Mouse (Mus musculus) forebrain, embryonic 13.5 days (tissue): ENCODE data around the gene Fbxw11. TPM values are rescaled to one million over a fixed set of nuclear protein-coding genes. Genes with fewer than 3 reads are reported as not detected.
"Not testable (repeated sequence)": the region's sequence is repeated elsewhere in the genome, so short reads cannot be mapped to it uniquely, and the experiment has no call there.

Experiments used
- ATAC-seq: fragments of 200-750 bp; cut with Nextera tagmentation; 2 replicates; pipeline ENCODE4 v1.8.0; 2017
- H3K27ac ChIP-seq: fragments of 300-500 bp; sonication (generic); 2 replicates; pipeline ENCODE4 v1.5.1; 2015; ENCODE audit warnings: inconsistent platforms, mild to moderate bottlenecking, moderate library complexity
- H3K27me3 ChIP-seq: fragments of 300-500 bp; sonication (generic); 2 replicates; pipeline ENCODE4 v1.6.1; 2015; ENCODE audit warnings: mild to moderate bottlenecking, inconsistent platforms
- H3K36me3 ChIP-seq: fragments of 300-500 bp; sonication (generic); 2 replicates; pipeline ENCODE4 v1.6.1; 2015; ENCODE audit warnings: mild to moderate bottlenecking, inconsistent platforms; ENCODE audit not compliant: poor library complexity, severe bottlenecking
- H3K4me1 ChIP-seq: fragments of 300-500 bp; sonication (generic); 2 replicates; pipeline ENCODE4 v1.6.1; 2015; ENCODE audit warnings: inconsistent platforms
- H3K4me2 ChIP-seq: fragments of 300-500 bp; sonication (generic); 2 replicates; pipeline ENCODE4 v1.6.1; 2015; ENCODE audit warnings: inconsistent platforms, mild to moderate bottlenecking, moderate library complexity
- H3K4me3 ChIP-seq: fragments of 300-500 bp; sonication (generic); 2 replicates; pipeline ENCODE4 v1.5.1; 2015; ENCODE audit warnings: mild to moderate bottlenecking, inconsistent platforms
- H3K9ac ChIP-seq: fragments of 300-500 bp; sonication (generic); 2 replicates; pipeline ENCODE4 v1.6.1; 2015; ENCODE audit warnings: mild to moderate bottlenecking, inconsistent platforms
- H3K9me3 ChIP-seq: fragments of 300-500 bp; sonication (generic); replicated peaks from 2 replicates; pipeline ENCODE4 v1.6.1; 2016; ENCODE audit warnings: inconsistent platforms
- WGBS: fragments of 180-500 bp; shearing (Covaris S2); methylation state at CpG from one replicate; pipeline ENCODE4 v1.1.7; 2015; 5-methylcytosine and 5-hydroxymethylcytosine counted together
- polyA plus RNA-seq: library from polyadenylated mRNA; unstranded; fragments of >200 nt; fragmentation: Nextera tagmentation; extraction: Ambion mirVana; gene quantifications from 2 replicates; pipeline ENCODE4 v1.2.1, GENCODE M21; 2015

The Fbxw11 gene
- polyA plus RNA-seq, 1 experiment from 2014 or later, result 99.2 TPM

DNA sequence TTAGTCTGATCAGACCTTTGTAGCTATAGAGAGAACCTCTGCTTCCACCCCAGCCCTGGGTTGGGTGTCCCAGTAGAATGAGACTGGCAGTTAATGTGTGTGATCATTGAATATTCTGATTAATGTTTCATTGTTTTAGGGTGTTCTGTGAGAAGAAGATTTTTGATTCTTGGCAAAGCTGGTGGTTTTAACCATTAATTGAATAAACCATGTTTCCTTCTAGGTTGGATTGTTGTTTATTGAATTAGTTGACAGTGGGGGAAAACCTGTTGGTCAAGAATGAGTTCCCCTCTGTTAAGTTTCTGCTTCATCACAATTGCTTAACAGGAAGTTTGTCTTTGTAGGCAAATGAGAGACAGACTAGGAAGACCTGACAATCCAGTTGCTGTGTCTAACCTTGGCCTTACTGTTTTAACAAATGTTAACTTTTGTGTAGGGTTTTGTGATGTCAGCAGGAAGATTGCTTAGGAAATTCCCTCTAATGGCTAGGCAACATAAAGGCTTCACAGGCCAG lies 7.8 kb downstream of the Fbxw11 start:
- Histone ChIP-seq H3K27me3 (no peaks in the 10 kb centered on the region), H3K9ac (no peak overlapping the region)
- no peak for ATAC-seq

DNA sequence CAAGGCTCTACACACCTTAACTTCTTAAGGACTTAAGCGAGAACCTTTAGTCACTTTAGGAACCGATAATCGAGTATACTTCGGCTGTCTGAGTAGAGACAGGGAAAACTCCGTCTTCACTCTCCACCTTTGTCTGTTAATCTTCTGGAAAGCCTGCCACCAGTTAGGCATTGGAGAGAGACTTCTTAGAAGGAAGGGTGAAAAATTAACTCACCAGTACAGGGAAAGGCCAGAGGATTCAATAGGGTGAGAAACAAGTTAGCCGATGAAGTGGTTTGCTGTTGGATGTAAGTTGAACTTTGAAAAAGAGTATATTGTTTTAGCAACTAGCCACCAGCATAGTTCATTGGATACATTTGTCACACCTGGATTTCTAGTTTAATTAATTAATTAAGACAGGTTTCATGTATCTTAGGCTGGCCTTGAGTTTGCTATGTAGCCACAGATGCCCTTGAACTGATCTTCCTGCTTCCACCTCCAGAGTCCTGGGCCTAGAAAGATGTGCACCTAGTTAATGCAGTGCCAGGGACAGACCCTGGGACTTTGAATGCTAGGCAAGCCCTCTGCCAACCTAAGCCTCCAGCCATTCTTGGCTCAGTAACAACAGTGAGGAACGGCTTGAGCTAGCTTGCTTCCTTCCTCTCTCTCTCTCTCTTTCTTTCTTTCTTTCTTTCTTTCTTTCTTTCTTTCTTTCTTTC lies 8.5 kb downstream of the Fbxw11 start:
- no peak overlapping the region for H3K27ac ChIP-seq
- H3K9me3 ChIP-seq, result no peaks in the 10 kb centered on the region
- WGBS, result 90% methylated on average over 7 of the region's 7 CpGs
- H3K27me3 ChIP-seq, result no peaks in the 10 kb centered on the region
- H3K4me3 ChIP-seq, result no peak overlapping the region
- no peaks in the 10 kb centered on the region for H3K36me3 ChIP-seq
- ATAC-seq, result no peak
- H3K4me2 ChIP-seq, result no peak overlapping the region
- peaks cover 20% of the 10 kb centered on the region; the same call in 1 of the 2 replicates for H3K4me1 ChIP-seq
- no peak overlapping the region for H3K9ac ChIP-seq

More for the DNA sequence above, 7.8 kb downstream of the Fbxw11 start:
- Histone ChIP-seq H3K27ac (no peak overlapping the region), H3K4me2 (no peak overlapping the region), H3K4me3 (no peak overlapping the region), H3K36me3 (no peaks in the 10 kb centered on the region), H3K4me1 (peaks cover 17% of the 10 kb centered on the region; the same call in 1 of the 2 replicates), H3K9me3 (no peaks in the 10 kb centered on the region)

DNA sequence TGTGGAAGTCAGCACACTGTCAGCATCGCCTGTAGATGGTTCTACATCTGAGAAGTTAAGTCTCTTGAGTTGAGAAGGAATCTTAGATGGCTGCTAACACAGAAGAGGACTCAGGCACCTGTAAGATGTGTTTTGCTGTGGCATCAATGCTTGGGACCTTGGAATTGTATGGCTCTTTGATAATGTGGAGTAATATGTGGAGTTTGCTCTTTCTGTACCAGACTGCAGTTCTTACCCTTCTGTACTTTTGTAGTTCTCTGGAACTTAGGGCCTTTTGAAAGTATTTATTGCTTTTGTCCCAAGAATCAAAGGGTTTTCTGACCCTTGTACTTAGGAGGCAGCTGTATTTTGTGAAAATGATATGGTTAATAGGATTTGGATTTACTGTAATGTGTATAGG lies 9.2 kb downstream of the Fbxw11 start:
- no peak overlapping the region for H3K27ac ChIP-seq
- no peak overlapping the region for H3K9ac ChIP-seq
- no peaks in the 10 kb centered on the region for H3K27me3 ChIP-seq
- H3K4me3 ChIP-seq, result no peak overlapping the region
- H3K36me3 ChIP-seq, result no peaks in the 10 kb centered on the region
- 94% methylated on average over 1 of the region's 1 CpGs for WGBS
- no peak overlapping the region for H3K4me2 ChIP-seq
- peaks cover 20% of the 10 kb centered on the region; the same call in 1 of the 2 replicates for H3K4me1 ChIP-seq
- ATAC-seq, result no peak
- no peaks in the 10 kb centered on the region for H3K9me3 ChIP-seq

DNA sequence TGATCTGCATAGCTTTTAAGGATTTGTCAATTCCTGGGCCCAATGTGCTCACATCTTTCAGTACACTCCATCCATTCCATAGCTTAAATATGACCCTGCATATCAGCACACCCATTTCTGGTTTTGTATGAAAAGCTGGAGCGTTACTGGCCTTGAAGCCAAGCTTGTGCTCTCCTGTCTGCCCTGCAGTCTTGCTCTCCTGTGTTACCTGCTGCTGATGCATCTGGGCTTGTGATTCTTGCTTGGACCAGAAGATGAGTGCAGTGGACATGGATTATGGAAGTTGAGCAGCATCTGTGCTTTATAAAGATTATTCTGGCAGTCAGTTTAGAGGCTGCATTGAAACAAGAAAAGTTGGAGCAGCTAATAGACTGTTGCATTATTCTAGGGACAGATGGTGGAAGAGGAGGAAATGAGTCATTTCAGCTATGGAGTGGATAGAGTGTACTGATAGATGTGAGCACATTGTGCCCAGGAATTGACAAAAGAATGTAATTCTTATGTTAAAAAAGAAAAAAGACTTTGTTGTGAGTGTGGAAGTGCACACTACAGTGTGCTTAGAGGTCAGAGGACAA lies 19.6 kb downstream of the Fbxw11 start:
- H3K4me3 ChIP-seq, result no peak overlapping the region
- ATAC-seq, result no peak
- 94% methylated on average over 1 of the region's 1 CpGs for WGBS
- H3K4me2 ChIP-seq, result no peak overlapping the region
- 0 out of 2 replicates have a peak, but pooled peaks cover 3% of the 10 kb centered on the region for H3K4me1 ChIP-seq
- peaks cover 5% of the 10 kb centered on the region; the same call in 1 of the 2 replicates for H3K36me3 ChIP-seq
- H3K9me3 ChIP-seq, result no peaks in the 10 kb centered on the region
- H3K27me3 ChIP-seq, result no peaks in the 10 kb centered on the region
- H3K27ac ChIP-seq, result no peak overlapping the region
- no peak overlapping the region for H3K9ac ChIP-seq

DNA sequence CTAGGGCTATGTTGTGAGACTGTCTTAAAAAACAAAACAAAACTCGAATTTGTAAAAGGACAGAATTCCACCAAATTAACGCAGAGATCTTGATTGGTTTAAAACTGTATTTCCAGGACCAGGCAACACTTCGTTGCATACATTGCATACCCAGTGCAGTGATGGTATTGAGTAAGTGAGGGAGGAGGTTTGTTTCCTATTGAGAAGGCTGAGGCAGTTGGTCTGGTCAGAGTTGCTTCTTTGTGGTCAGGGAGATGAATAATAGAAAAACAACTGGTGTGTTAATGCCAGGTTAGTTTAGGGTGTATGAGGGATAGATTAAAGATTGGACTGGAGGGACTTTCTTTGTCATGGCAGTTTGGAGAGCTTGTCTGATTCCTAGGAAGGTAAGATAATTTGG lies 23.1 kb downstream of the Fbxw11 start:
- Histone ChIP-seq H3K4me2 (no peak overlapping the region), H3K9ac (no peak overlapping the region), H3K36me3 (no peaks in the 10 kb centered on the region; the same call in 1 of the 2 replicates), H3K9me3 (no peaks in the 10 kb centered on the region), H3K4me3 (no peak overlapping the region), H3K27me3 (no peaks in the 10 kb centered on the region), H3K4me1 (peaks cover 11% of the 10 kb centered on the region; the same call in 1 of the 2 replicates), H3K27ac (no peak overlapping the region)
- WGBS, result 89% methylated on average over 3 of the region's 3 CpGs
- no peak for ATAC-seq

DNA sequence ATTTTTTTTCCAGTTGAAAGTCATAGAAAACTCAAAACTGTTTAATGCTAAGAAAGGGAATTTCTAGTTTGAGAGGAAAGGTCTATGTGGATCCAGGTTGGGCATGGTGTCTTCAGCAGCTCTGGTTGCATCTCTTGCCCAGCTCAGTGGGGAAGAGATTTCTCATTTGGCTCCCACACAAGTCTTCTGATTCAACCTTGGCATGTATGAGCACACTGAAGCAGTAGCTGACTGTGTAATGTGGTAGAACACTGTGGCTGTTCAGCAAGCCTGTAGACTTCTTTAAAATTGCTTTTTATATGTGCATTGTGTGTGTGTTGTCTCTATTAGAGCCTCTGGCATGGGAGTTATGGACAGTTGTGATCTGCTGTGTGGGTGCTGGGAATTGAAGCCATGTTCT lies 24.5 kb downstream of the Fbxw11 start:
- no peak overlapping the region for H3K27ac ChIP-seq
- H3K9me3 ChIP-seq, result no peaks in the 10 kb centered on the region
- H3K4me1 ChIP-seq, result peaks cover 15% of the 10 kb centered on the region
- no peaks in the 10 kb centered on the region for H3K36me3 ChIP-seq
- no peak overlapping the region for H3K4me2 ChIP-seq
- H3K27me3 ChIP-seq, result no peaks in the 10 kb centered on the region
- no peak for ATAC-seq
- H3K9ac ChIP-seq, result no peak overlapping the region
- no peak overlapping the region for H3K4me3 ChIP-seq

DNA sequence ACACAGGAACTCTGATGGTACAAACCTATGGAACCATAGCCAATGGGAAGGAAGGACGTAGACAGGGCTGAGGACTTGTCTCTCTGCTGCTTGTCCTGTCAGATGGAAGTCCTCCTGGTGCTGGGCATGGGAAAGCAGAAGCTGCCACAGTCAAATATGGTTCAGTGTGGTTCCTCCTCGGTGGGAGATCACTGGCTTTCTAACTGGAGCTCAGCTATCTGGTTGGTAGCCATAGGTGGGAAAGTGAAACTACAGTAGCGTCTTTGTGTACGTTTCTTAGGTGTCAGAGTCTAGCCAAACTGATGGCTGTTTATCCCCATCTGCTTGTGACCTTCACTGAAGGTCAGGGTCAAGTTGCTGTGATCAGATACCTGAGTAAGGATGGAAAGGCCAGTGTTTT lies 29.0 kb downstream of the Fbxw11 start:
- no peaks in the 10 kb centered on the region for H3K9me3 ChIP-seq
- H3K4me2 ChIP-seq, result no peak overlapping the region
- H3K9ac ChIP-seq, result no peak overlapping the region
- no peaks in the 10 kb centered on the region for H3K36me3 ChIP-seq
- no peaks in the 10 kb centered on the region for H3K27me3 ChIP-seq
- H3K4me1 ChIP-seq, result peaks cover 12% of the 10 kb centered on the region
- WGBS, result 93% methylated on average over 4 of the region's 4 CpGs
- no peak for ATAC-seq
- no peak overlapping the region for H3K4me3 ChIP-seq
- no peak overlapping the region for H3K27ac ChIP-seq

DNA sequence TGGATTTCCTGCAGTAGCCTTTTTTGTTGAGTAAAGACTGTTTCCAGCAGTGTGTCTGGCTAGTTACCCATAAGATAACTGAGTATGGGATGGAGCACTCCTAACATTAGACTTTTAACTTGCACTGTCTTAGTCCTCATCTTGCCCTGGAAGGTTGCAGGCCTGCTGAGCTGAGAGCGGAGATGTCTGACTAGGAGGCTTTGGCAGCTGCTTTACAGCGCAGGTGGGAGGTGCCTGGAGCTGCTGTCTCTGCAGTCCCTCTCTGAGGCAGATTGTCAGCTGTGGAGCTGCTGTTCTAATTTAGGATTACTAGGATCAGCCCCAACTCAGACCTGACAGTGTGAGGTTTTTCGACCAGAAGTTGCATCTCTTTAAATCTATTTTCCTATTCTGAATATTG lies 34.3 kb downstream of the Fbxw11 start:
- H3K4me2 ChIP-seq, result no peak overlapping the region
- ATAC-seq, result no peak; the same call in 1 of the 2 replicates
- no peaks in the 10 kb centered on the region for H3K27me3 ChIP-seq
- H3K4me3 ChIP-seq, result no peak overlapping the region
- WGBS, result 58% methylated on average over 3 of the region's 3 CpGs
- no peaks in the 10 kb centered on the region for H3K36me3 ChIP-seq
- H3K27ac ChIP-seq, result no peak overlapping the region; the same call in 1 of the 2 replicates
- H3K9me3 ChIP-seq, result no peaks in the 10 kb centered on the region
- no peak overlapping the region for H3K9ac ChIP-seq
- peaks cover 27% of the 10 kb centered on the region for H3K4me1 ChIP-seq

DNA sequence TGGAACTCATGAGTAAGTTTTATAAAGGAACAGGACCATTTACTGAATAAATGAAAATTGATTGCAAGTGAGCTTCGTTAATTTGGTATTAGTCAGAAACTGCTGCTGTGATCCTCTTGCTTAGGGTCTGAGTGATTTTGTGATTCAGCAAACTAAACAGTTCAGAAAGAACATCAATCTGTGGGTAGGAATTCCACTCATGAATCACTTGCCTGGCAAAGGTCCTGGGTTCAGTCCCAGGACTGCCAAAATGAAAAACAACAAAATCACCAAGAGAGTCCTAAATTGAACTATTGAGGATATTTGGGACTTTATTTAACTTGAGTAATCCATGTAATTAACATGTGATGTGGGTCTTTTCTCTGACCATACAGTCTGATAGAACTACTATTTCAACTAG lies 35.3 kb downstream of the Fbxw11 start:
- Histone ChIP-seq H3K9me3 (no peaks in the 10 kb centered on the region), H3K27ac (no peak overlapping the region), H3K27me3 (no peaks in the 10 kb centered on the region), H3K9ac (no peak overlapping the region), H3K4me2 (no peak overlapping the region), H3K4me3 (no peak overlapping the region), H3K36me3 (no peaks in the 10 kb centered on the region), H3K4me1 (peaks cover 27% of the 10 kb centered on the region)
- ATAC-seq, result no peak
- 69% methylated on average over 1 of the region's 1 CpGs for WGBS

DNA sequence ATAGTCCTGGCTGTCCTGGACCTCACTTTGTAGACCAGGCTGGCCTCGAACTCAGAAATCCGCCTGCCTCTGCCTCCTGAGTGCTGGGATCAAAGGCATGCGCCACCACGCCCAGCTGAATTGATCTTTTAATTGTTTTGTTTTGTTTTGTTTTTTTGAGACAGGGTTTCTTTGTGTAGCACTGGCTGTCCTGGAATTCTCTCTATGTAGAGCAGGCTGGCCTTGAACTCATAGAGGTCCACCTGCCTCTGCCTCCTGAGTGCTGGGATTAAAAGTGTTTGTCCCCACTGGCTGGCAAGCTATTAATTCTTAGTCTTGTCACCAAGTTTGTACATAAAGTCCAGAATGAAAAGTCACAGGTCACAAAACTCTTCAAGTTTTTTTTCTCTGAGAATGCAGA lies 36.6 kb downstream of the Fbxw11 start:
- H3K4me1 ChIP-seq, result peaks cover 27% of the 10 kb centered on the region
- H3K4me2 ChIP-seq, H3K4me3 ChIP-seq, H3K9ac ChIP-seq, H3K9me3 ChIP-seq, H3K36me3 ChIP-seq, H3K27me3 ChIP-seq, H3K27ac ChIP-seq, ATAC-seq: not testable (repeated sequence)
- WGBS, result 94% methylated on average over 4 of the region's 4 CpGs

DNA sequence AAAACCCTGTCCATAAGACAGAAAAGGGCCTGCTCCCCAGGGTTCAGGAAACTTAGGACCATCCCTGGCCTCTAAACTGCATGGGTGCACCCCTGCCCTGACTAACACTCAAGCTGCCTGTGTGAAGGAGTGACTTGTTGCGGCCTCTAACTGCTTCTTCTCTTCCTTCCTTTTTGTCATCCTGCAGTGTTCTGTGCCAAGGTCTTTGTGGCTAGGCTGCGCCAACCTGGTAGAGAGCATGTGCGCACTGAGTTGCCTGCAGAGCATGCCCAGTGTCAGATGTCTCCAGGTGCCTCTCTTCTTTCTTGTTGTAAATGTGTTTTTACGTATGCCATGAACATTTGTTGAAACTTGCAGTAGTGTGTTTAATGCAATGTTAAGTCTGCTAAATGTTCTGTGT lies 37.5 kb downstream of the Fbxw11 start:
- H3K9me3 ChIP-seq, result no peaks in the 10 kb centered on the region
- H3K4me2 ChIP-seq, result no peak overlapping the region
- no peaks in the 10 kb centered on the region for H3K36me3 ChIP-seq
- peaks cover 27% of the 10 kb centered on the region for H3K4me1 ChIP-seq
- H3K9ac ChIP-seq, result no peak overlapping the region
- H3K4me3 ChIP-seq, result no peak overlapping the region
- 91% methylated on average over 4 of the region's 4 CpGs for WGBS
- H3K27ac ChIP-seq, result no peak overlapping the region
- H3K27me3 ChIP-seq, result no peaks in the 10 kb centered on the region
- no peak for ATAC-seq

DNA sequence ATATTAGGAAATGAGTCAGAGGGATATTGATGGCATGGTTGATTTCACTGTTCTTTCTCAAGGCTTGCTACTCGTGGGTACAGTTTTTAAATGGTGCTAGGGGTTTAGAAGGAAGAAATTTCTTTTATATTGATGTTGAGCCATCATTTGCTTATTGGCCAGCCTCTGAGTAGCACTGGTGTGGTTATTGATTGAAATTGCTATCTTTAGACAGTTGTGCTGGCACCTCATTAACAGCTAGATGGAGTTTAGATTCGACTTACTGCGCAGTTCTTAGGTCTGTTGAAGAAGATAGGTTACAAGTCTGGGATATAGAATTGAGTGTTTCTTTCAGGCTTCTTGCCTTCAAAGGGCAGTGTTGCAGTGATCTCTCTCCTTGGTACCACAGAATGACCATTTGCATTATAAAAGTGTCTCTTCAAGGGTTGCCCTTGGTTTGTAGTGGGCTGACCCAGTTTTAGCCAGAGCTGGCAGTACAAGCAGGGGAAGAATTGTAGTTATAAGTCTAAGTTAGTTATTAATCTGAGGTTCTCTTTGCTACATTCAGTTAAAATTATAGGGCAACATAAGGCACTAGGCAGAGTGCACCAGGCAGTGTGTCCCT lies 38.8 kb downstream of the Fbxw11 start:
- peaks cover 27% of the 10 kb centered on the region for H3K4me1 ChIP-seq
- 76% methylated on average over 3 of the region's 3 CpGs for WGBS

More for the DNA sequence above, 38.8 kb downstream of the Fbxw11 start:
- Histone ChIP-seq H3K36me3 (no peaks in the 10 kb centered on the region), H3K27ac (no peak overlapping the region), H3K4me2 (no peak overlapping the region), H3K9me3 (no peaks in the 10 kb centered on the region), H3K27me3 (no peaks in the 10 kb centered on the region), H3K9ac (no peak overlapping the region), H3K4me3 (no peak overlapping the region)
- ATAC-seq, result no peak
